In genomic region chr2:147298499-147298896, GRCm38 (mm10) we compare ENCODE assay signal across 8 mouse cellular contexts.
A peak's percentile ranks its signal among the peaks of the same experiment; 100 is the strongest.
DNase-seq lines count a peak whose midpoint lies in the region; ATAC-seq lines count a peak whose summit lies in the region.

No protein-coding gene starts in this region.

- no peak overlapping the region for H3K9ac ChIP-seq in forebrain, embryonic 14.5 days (ENCODE audit: low read length)
- no peak overlapping the region for H3K9ac ChIP-seq in midbrain, embryonic 16.5 days (ENCODE audit: low read depth, low read length)

- ATAC-seq in forebrain, embryonic 14.5 days: peak; percentile 96
- ATAC-seq in hematopoietic stem cell, adult 5-6 weeks (replicated peaks in 1 of 2; ENCODE audit: insufficient read depth in 1 of 2, low FRiP score in 2 of 2, low TSS enrichment in 1 of 2, low read depth in 1 of 2, poor library complexity in 2 of 2, severe bottlenecking in 2 of 2): peak; percentile 72 to 77
- ATAC-seq in midbrain, embryonic 16.5 days: peak; percentile 94
- no peak for ATAC-seq in megakaryocyte, adult 5-6 weeks (ENCODE audit: poor library complexity, severe bottlenecking)

- no peak overlapping the region for H3K4me3 ChIP-seq in forebrain, embryonic 14.5 days (ENCODE audit: low read depth, low read length)
- H3K4me3 ChIP-seq in midbrain, embryonic 16.5 days (ENCODE audit: low read depth, low read length): no peak overlapping the region

- no peaks in the 10 kb centered on the region for H3K9me3 ChIP-seq in forebrain, embryonic 14.5 days (replicated peaks; ENCODE audit: control insufficient read depth, low read length)
- H3K9me3 ChIP-seq in midbrain, embryonic 16.5 days (replicated peaks; ENCODE audit: control insufficient read depth, low read length, poor library complexity, severe bottlenecking): no peaks in the 10 kb centered on the region

- peaks cover 9% of the 10 kb centered on the region for H3K4me1 ChIP-seq in forebrain, embryonic 14.5 days (ENCODE audit: control insufficient read depth, insufficient read depth, low read length)
- H3K4me1 ChIP-seq in midbrain, embryonic 16.5 days (ENCODE audit: control insufficient read depth, insufficient read depth, low read length): no peaks in the 10 kb centered on the region; the same call in 1 of the 2 replicates

- no peaks in the 10 kb centered on the region for H3K36me3 ChIP-seq in forebrain, embryonic 14.5 days (ENCODE audit: control insufficient read depth, insufficient read depth, low read length)
- H3K36me3 ChIP-seq in midbrain, embryonic 16.5 days (ENCODE audit: control insufficient read depth, insufficient read depth, low read length): no peaks in the 10 kb centered on the region

- WGBS in forebrain, embryonic 14.5 days: 17% methylated on average over 7 of the region's 7 CpGs
- WGBS in midbrain, embryonic 16.5 days: 31% methylated on average over 7 of the region's 7 CpGs

- peak; percentile 95 for DNase-seq in Muller cell, postnatal 12 days (ENCODE audit: inconsistent ontology term)
- peak; percentile 70 for DNase-seq in adrenal gland, postnatal 25 days
- DNase-seq in forebrain, embryonic 14.5 days (ENCODE audit: low spot score): peak; percentile 93
- DNase-seq in left cerebral cortex, adult 8-10 months (ENCODE audit: low spot score in 2 of 2): peak; percentile 51 to 88
- no peak for DNase-seq in natural killer cell, adult 2 months (ENCODE audit: low spot score in 2 of 2)

- no peak overlapping the region for H3K4me2 ChIP-seq in forebrain, embryonic 14.5 days (ENCODE audit: low read length)
- no peak overlapping the region for H3K4me2 ChIP-seq in midbrain, embryonic 16.5 days (ENCODE audit: low read length)

- 0 out of 2 replicates have a peak, but pooled peaks cover 3% of the 10 kb centered on the region for H3K27me3 ChIP-seq in forebrain, embryonic 14.5 days (replicated peaks; ENCODE audit: control insufficient read depth, insufficient read depth, low read length)
- H3K27me3 ChIP-seq in midbrain, embryonic 16.5 days (ENCODE audit: control insufficient read depth, insufficient read depth, low read depth, low read length): peaks cover 3% of the 10 kb centered on the region; the same call in 1 of the 2 replicates

- H3K27ac ChIP-seq in forebrain, embryonic 14.5 days (ENCODE audit: low read depth, low read length): peak overlapping the region; percentile 55
- H3K27ac ChIP-seq in midbrain, embryonic 16.5 days (ENCODE audit: low read length): no peak overlapping the region

Comparison
In these comparisons a context has a peak if more than half of its experiments do, and no peak if none do; other contexts are left out.
1. DNase-seq: peak in Muller cell, postnatal 12 days (single experiment), adrenal gland, postnatal 25 days (single experiment), forebrain, embryonic 14.5 days (single experiment) and left cerebral cortex, adult 8-10 months (2 of 2); none in natural killer cell, adult 2 months (0 of 2).